Mouse (Mus musculus) stomach, embryonic 14.5 days (tissue): ENCODE measurements around the gene Tmem229a. TPM values are rescaled to one million over a fixed set of nuclear protein-coding genes. Genes with fewer than 3 reads are reported as not detected.

ENCODE experiments used
- ATAC-seq: fragments of 200-750 bp; cut with Nextera tagmentation; 2 replicates; pipeline ENCODE4 v1.8.0; 2017; ENCODE audit warnings: low read depth, moderate TSS enrichment; ENCODE audit not compliant: insufficient number of reproducible peaks, insufficient read depth, low FRiP score
- H3K27ac ChIP-seq: fragments of 300-500 bp; sonication (generic); 2 replicates; pipeline ENCODE4 v1.5.1; 2014; ENCODE audit warnings: mild to moderate bottlenecking, low read length, moderate library complexity, mixed read lengths
- H3K27me3 ChIP-seq: fragments of 300-500 bp; sonication (generic); 2 replicates; pipeline ENCODE4 v1.6.1; 2014; ENCODE audit warnings: low read length, control low read depth, mixed read lengths; ENCODE audit not compliant: control insufficient read depth, insufficient read depth
- H3K36me3 ChIP-seq: fragments of 300-500 bp; sonication (generic); 2 replicates; pipeline ENCODE4 v1.6.1; 2014; ENCODE audit warnings: mild to moderate bottlenecking, control low read depth, low read length, moderate library complexity, mixed read lengths; ENCODE audit not compliant: control insufficient read depth, insufficient read depth
- H3K4me1 ChIP-seq: fragments of 300-500 bp; sonication (generic); 2 replicates; pipeline ENCODE4 v1.6.1; 2014; ENCODE audit warnings: low read length, control low read depth, mixed read lengths; ENCODE audit not compliant: control insufficient read depth, insufficient read depth
- H3K4me2 ChIP-seq: fragments of 300-500 bp; sonication (generic); replicated peaks from 2 replicates; pipeline ENCODE4 v1.6.1; 2014; ENCODE audit warnings: low read depth, low read length, control low read depth
- H3K4me3 ChIP-seq: fragments of 300-500 bp; sonication (generic); 2 replicates; pipeline ENCODE4 v1.5.1; 2014; ENCODE audit warnings: low read depth, low read length, control low read depth
- H3K9ac ChIP-seq: fragments of 300-500 bp; sonication (generic); replicated peaks from 2 replicates; pipeline ENCODE4 v1.6.1; 2014; ENCODE audit warnings: low read depth, mild to moderate bottlenecking, control low read depth, low read length, moderate library complexity, mixed read lengths
- H3K9me3 ChIP-seq: fragments of 300-500 bp; sonication (generic); 2 replicates; pipeline ENCODE4 v1.6.1; 2016; ENCODE audit warnings: low read depth, low read length, control low read depth; ENCODE audit not compliant: control insufficient read depth
- WGBS: fragments of 180-500 bp; shearing (Covaris S2); extraction: QIAGEN DNeasy Blood & Tissue Kit; methylation state at CpG from one replicate; pipeline ENCODE4 v1.1.7; 2014; 5-methylcytosine and 5-hydroxymethylcytosine counted together
- polyA plus RNA-seq: library from polyadenylated mRNA; unstranded; fragments of >200 nt; fragmentation: Nextera tagmentation; extraction: Ambion mirVana; gene quantifications from 2 replicates; pipeline ENCODE4 v1.2.1, GENCODE M21; 2014

Gene Tmem229a
- polyA plus RNA-seq, 1 experiment from 2014 or later: 1.0 TPM

GRCm38 (mm10) chr6:24956586-24956973 is 483 bp upstream of the Tmem229a start:
- Histone ChIP-seq H3K9me3 (no peaks in the 10 kb centered on the region), H3K36me3 (no peaks in the 10 kb centered on the region), H3K9ac (no peak overlapping the region), H3K4me3 (peak overlapping the region; percentile 45; the same call in 1 of the 2 replicates), H3K27me3 (0 out of 2 replicates have a peak, but pooled peaks cover 3% of the 10 kb centered on the region), H3K4me2 (peak overlapping the region; percentile 93), H3K27ac (no peak overlapping the region), H3K4me1 (no peaks in the 10 kb centered on the region)
- peak; percentile 26; the same call in 1 of the 2 replicates for ATAC-seq
- WGBS: 27% methylated on average over 5 of the region's 5 CpGs

DNA sequence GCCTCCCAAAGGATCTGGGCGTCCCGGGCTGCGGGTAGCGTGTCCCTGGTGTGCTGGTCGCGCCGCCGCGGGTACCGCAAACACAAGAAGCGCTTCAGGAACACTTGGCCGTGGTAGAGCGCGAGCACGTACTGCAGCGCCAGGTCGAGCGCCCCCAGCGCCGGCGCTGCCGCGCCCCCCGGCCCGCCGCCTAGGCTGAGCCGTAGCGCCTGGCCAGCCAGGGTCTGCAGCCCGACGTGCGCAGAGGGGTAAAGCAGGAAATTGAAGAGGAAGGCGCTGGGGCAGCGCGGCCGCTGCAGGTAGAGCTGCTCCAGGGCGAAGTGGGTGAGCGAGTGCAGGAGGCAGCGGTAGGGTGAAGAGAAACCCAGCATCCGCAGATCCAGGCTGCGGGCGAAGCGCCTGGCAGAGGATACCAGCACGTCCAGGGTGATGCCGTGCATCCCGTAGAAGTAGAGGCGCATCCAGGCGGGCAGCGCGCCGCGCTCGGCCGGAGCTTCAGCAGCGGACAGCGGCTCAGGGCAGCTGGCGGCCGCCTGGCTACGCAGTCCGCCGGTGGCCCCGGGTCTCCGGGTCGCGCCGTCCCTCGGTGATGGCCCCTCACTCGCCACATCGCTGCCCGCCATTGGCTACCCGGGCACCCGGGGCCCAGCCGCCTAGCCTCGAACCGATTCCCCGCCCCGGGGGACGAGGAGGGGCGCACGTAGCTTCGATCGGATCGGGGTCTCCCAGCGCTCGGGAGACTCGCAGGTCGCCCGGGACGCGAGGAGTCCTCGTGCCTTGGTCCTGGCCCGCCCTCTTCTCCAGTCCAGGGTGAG is 759 bp downstream of the Tmem229a start:
- peak overlapping the region; percentile 22 for H3K9ac ChIP-seq
- ATAC-seq: peak; percentile 53
- 0 out of 2 replicates have a peak, but pooled peaks cover 3% of the 10 kb centered on the region for H3K27me3 ChIP-seq
- WGBS: under 1% methylated on average over 89 of the region's 91 CpGs
- H3K4me3 ChIP-seq: peak overlapping the region; percentile 45
- no peaks in the 10 kb centered on the region for H3K9me3 ChIP-seq
- no peak overlapping the region for H3K27ac ChIP-seq
- H3K36me3 ChIP-seq: no peaks in the 10 kb centered on the region
- peak overlapping the region; percentile 93 for H3K4me2 ChIP-seq
- H3K4me1 ChIP-seq: no peaks in the 10 kb centered on the region

GRCm38 (mm10) chr6:24954126-24954525 is 2.0 kb downstream of the Tmem229a start:
- Histone ChIP-seq H3K4me3 (no peak overlapping the region), H3K4me1 (no peaks in the 10 kb centered on the region), H3K36me3 (no peaks in the 10 kb centered on the region), H3K9me3 (no peaks in the 10 kb centered on the region), H3K27ac (no peak overlapping the region), H3K4me2 (no peak overlapping the region; the same call in 1 of the 2 replicates), H3K9ac (no peak overlapping the region), H3K27me3 (0 out of 2 replicates have a peak, but pooled peaks cover 3% of the 10 kb centered on the region)
- no peak for ATAC-seq
- 76% methylated on average over 5 of the region's 5 CpGs for WGBS

GRCm38 (mm10) chr6:24952341-24952740 is 3.8 kb downstream of the Tmem229a start:
- Histone ChIP-seq H3K9me3 (no peaks in the 10 kb centered on the region), H3K4me2 (no peak overlapping the region), H3K27me3 (0 out of 2 replicates have a peak, but pooled peaks cover 3% of the 10 kb centered on the region), H3K4me3 (no peak overlapping the region), H3K4me1 (no peaks in the 10 kb centered on the region), H3K9ac (no peak overlapping the region), H3K27ac (no peak overlapping the region), H3K36me3 (no peaks in the 10 kb centered on the region)
- ATAC-seq: no peak
- 73% methylated on average over 5 of the region's 5 CpGs for WGBS

DNA sequence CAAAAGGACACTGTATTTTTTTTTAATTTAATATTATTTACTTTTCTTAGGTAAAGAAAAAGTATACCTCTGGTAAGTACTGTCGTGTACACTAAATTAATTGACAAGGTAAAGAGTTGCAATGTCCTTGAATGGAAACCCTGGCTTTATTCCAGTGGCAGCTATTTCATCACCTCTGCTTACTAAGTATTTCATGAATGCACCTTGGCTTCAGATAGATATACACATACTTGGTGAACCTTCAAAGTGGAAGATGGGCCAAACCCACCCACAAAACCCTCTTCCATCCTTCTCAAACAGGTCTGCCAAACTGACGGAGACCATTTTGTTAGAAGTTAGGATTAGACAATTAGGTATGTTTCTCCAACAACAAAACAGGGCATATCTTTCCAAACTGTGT is 5.4 kb downstream of the Tmem229a start:
- H3K4me1 ChIP-seq: no peaks in the 10 kb centered on the region
- no peak overlapping the region for H3K27ac ChIP-seq
- no peaks in the 10 kb centered on the region for H3K9me3 ChIP-seq
- H3K9ac ChIP-seq: no peak overlapping the region
- no peak for ATAC-seq
- H3K4me2 ChIP-seq: no peak overlapping the region
- H3K27me3 ChIP-seq: 0 out of 2 replicates have a peak, but pooled peaks cover 3% of the 10 kb centered on the region
- H3K4me3 ChIP-seq: no peak overlapping the region
- no peaks in the 10 kb centered on the region for H3K36me3 ChIP-seq
- 81% methylated on average over 2 of the region's 2 CpGs for WGBS

GRCm38 (mm10) chr6:24925076-24925785 is 30.9 kb downstream of the Tmem229a start:
- 91% methylated on average over 11 of the region's 11 CpGs for WGBS
- no peak overlapping the region for H3K4me3 ChIP-seq
- H3K36me3 ChIP-seq: no peaks in the 10 kb centered on the region
- no peaks in the 10 kb centered on the region for H3K27me3 ChIP-seq
- no peak overlapping the region for H3K27ac ChIP-seq
- ATAC-seq: no peak
- H3K9me3 ChIP-seq: no peaks in the 10 kb centered on the region
- H3K4me2 ChIP-seq: no peak overlapping the region
- no peaks in the 10 kb centered on the region for H3K4me1 ChIP-seq
- H3K9ac ChIP-seq: no peak overlapping the region

DNA sequence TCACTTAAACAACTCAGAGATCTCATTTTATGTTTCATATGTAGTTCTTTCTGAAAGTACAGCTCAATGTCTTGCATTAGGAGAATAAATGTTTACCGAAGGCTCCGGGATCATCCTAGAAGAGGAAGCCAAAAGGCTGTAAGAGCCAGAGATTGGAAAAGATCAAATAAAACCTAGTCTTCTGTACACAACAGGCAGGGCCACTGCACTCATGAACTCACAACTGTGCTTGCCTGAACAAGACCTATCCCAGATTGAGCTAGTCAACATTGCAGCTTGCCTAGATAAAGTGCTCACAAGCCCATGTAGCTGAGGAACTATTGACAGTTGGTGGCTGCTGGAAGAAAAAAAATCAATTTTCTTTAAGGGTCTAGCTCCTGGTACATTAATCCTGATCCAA is 42.5 kb downstream of the Tmem229a start:
- ATAC-seq: no peak
- 60% methylated on average over 2 of the region's 2 CpGs for WGBS

GRCm38 (mm10) chr6:24910728-24911105 is 45.4 kb downstream of the Tmem229a start:
- Histone ChIP-seq H3K9me3 (no peaks in the 10 kb centered on the region), H3K36me3 (no peaks in the 10 kb centered on the region)

More for the DNA sequence above, 42.5 kb downstream of the Tmem229a start:
- Histone ChIP-seq H3K4me2 (no peak overlapping the region), H3K9ac (no peak overlapping the region), H3K27me3 (no peaks in the 10 kb centered on the region), H3K4me1 (no peaks in the 10 kb centered on the region), H3K27ac (no peak overlapping the region), H3K36me3 (no peaks in the 10 kb centered on the region), H3K4me3 (no peak overlapping the region), H3K9me3 (no peaks in the 10 kb centered on the region)

More at GRCm38 (mm10) chr6:24910728-24911105, 45.4 kb downstream of the Tmem229a start:
- Histone ChIP-seq H3K9ac (no peak overlapping the region), H3K4me2 (no peak overlapping the region), H3K4me1 (no peaks in the 10 kb centered on the region), H3K27me3 (no peaks in the 10 kb centered on the region), H3K27ac (no peak overlapping the region), H3K4me3 (no peak overlapping the region)
- no peak for ATAC-seq
